Mouse (Mus musculus) kidney, adult 10 weeks (tissue): Measurements from ENCODE around the gene Cd209f. TPM values are rescaled to one million over a fixed set of nuclear protein-coding genes. Genes with fewer than 3 reads are reported as not detected.

ENCODE experiments used
- polyA plus RNA-seq: library from polyadenylated mRNA; stranded (reverse); fragments of 350-450 nt; fragmentation: Illumina TruSeq; extraction: RNeasy Lipid Tissue Mini Kit (QIAGEN cat#74804); gene quantifications from one replicate; pipeline ENCODE4 v1.2.3, GENCODE M21; 2014; ENCODE audit warnings: low read depth, low replicate concordance

Gene Cd209f
- polyA plus RNA-seq, result not detected

GRCm38 (mm10) chr8:4105735-4106134 is at the start of gene Cd209f:
Cd209f (minus strand) TSS chr8:4105835.

GRCm38 (mm10) chr8:4133798-4134197 is 28.2 kb upstream of the Cd209f start, which contains the start of gene Cd209g:
Cd209g (plus strand) TSS chr8:4134098.

Other genes with a start within 250 kb of the Cd209f start
- not detected for gene Cd209d, start 227.3 kb downstream of the Cd209f start, polyA plus RNA-seq
- gene Cd209b, start 179.0 kb downstream of the Cd209f start, polyA plus RNA-seq, result not detected
- not detected for gene Cd209c, start 151.1 kb downstream of the Cd209f start, polyA plus RNA-seq
- gene Cd209g, start 28.3 kb upstream of the Cd209f start, polyA plus RNA-seq, result not detected
- 1.2 TPM for gene Evi5l, start 60.7 kb upstream of the Cd209f start, polyA plus RNA-seq
- 0.08 TPM for gene Prr36, start 111.6 kb upstream of the Cd209f start, polyA plus RNA-seq
- 0.65 TPM for gene Lrrc8e, start 121.0 kb upstream of the Cd209f start, polyA plus RNA-seq
- 4.4 TPM for gene Map2k7, start 132.9 kb upstream of the Cd209f start, polyA plus RNA-seq
- not detected for gene Gm49320, start 133.0 kb upstream of the Cd209f start, polyA plus RNA-seq
- gene Tgfbr3l, start 142.4 kb upstream of the Cd209f start, polyA plus RNA-seq, result 4.0 TPM
- gene Snapc2, start 147.2 kb upstream of the Cd209f start, polyA plus RNA-seq, result 1.8 TPM
- not detected for gene Ctxn1, start 153.4 kb upstream of the Cd209f start, polyA plus RNA-seq
- 126 TPM for gene Timm44, start 170.1 kb upstream of the Cd209f start, polyA plus RNA-seq
- 16.7 TPM for gene Ccl25, start 219.4 kb upstream of the Cd209f start, polyA plus RNA-seq
- gene Elavl1, start 219.6 kb upstream of the Cd209f start, polyA plus RNA-seq, result 40.3 TPM